Mouse (Mus musculus): ENCODE measurements around the gene Gtf3a.

The Gtf3a gene

GRCm38 (mm10) chr5:146974781-146975123 is 26.3 kb downstream of the Gtf3a start:
- in situ Hi-C loops (cut with MboI, MseI), result no loop called here

- in situ Hi-C loops (cut with MboI, MseI), result no loop called here
Measured at GRCm38 (mm10) chr5:146981376-146981775, 32.9 kb downstream of the Gtf3a start.

- in situ Hi-C loops (cut with MboI, MseI), result no loop called here
Measured at GRCm38 (mm10) chr5:146983216-146983615, 34.8 kb downstream of the Gtf3a start.

DNA sequence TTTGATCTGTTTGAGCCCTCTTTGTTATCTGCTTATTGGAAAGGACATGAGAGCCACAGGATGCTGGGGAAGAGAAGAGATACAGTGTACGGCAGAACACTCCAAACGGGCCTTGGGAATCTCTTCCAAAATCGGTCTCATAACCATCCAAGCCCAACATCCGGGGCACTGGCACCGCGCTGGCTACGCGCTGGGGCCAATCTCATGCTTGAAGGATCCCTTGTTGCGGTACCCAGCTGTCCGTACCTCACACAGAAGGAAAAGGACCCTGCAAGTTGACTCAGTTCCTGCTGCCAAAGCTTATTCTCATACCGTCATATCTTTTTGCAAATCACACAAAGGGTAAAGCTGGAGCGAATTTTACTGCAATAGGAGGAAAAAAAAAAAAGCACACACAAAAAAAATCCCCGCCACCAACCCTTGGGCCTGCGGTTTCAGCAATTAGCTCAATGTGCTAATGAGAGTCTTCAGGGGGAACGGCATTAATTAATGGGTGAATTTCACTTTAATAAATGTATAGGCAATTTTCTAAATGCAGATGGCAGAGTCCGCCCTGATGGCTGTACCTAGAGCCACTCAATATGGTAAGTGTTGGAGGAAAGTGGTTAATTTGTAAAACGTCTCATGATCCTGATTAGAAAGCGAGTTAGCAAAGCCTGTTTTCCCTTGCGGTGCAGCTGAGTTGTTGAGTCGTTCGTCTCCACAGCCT is 37.4 kb downstream of the Gtf3a start:
- in situ Hi-C loops (cut with MboI, MseI), result no loop called here

- in situ Hi-C loops (cut with MboI, MseI), result no loop called here
Measured at GRCm38 (mm10) chr5:146987588-146987987, 39.1 kb downstream of the Gtf3a start.

DNA sequence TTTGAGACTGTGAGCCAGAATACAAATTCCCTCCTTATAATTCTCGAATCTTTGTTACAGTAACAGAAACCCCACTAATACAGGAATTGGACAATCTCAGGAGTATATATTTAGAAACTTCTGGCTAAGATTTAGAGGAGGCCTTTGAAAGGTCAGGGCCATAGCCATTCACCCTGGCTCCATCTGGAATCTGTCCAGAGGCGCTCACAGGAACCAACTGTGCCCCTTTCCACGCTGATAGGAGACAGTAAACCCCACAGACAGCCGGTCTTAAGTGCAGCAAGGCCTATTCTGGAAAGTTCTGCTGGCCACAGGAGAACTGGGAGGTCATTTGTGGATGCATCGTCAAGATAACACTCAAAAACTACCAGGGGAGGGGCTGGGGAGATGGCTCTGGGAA is 40.6 kb downstream of the Gtf3a start:
- in situ Hi-C loops (cut with MboI, MseI), result no loop called here

GRCm38 (mm10) chr5:146993509-146993908 is 45.1 kb downstream of the Gtf3a start:
- in situ Hi-C loops (cut with MboI, MseI), result no loop called here

- in situ Hi-C loops (cut with MboI, MseI), result no loop called here
Measured at GRCm38 (mm10) chr5:146994973-146995372, 46.5 kb downstream of the Gtf3a start.

DNA sequence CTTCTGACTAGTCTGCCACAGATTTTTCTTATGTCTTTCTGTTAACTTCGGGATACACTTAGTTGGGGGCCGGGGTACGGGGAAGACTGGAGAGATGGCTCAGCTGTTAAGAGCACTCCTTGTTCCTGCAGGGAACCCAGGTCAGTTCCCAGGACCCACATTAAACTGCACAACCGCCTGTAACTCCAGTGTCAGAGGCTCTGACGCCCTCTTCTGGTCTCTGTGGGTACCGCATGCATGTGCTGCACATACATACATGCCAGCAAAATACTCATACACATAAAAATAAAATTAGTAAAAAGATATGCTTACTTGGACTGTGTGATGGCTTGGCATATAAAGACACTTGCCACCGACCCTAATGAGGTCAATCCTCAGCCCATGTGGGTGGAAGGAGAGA is 48.4 kb downstream of the Gtf3a start:
- in situ Hi-C loops (cut with MboI, MseI), result no loop called here

- in situ Hi-C loops (cut with MboI, MseI), result no loop called here
Measured at GRCm38 (mm10) chr5:146998802-146999201, 50.3 kb downstream of the Gtf3a start.

- in situ Hi-C loops (cut with MboI, MseI), result no loop called here
Measured at GRCm38 (mm10) chr5:147001312-147001711, 52.9 kb downstream of the Gtf3a start.

- in situ Hi-C loops (cut with MboI, MseI), result no loop called here
Measured at GRCm38 (mm10) chr5:147003303-147003702, 54.8 kb downstream of the Gtf3a start.
